Mouse (Mus musculus) erythroblast, embryonic 14.5 days (primary cell): ENCODE measurements around the gene Mlxipl. TPM values are rescaled to one million over a fixed set of nuclear protein-coding genes. Genes with fewer than 3 reads are reported as not detected.

Source experiments
- H3K27me3 ChIP-seq: 2 replicates; pipeline ENCODE4 v1.6.1; 2012; ENCODE audit warnings: inconsistent platforms; ENCODE audit not compliant: control insufficient read depth
- H3K36me3 ChIP-seq: 2 replicates; pipeline ENCODE4 v1.6.1; 2012; ENCODE audit warnings: mild to moderate bottlenecking, inconsistent platforms; ENCODE audit not compliant: control insufficient read depth
- H3K4me1 ChIP-seq: 2 replicates; pipeline ENCODE4 v1.6.1; 2012; ENCODE audit warnings: inconsistent platforms; ENCODE audit not compliant: control insufficient read depth
- H3K4me3 ChIP-seq: replicated peaks from 2 replicates; pipeline ENCODE3; 2012; ENCODE audit warnings: moderate library complexity, mild to moderate bottlenecking, inconsistent platforms
- H3K9me3 ChIP-seq: 2 replicates; pipeline ENCODE4 v1.6.1; 2012; ENCODE audit warnings: low read length, inconsistent platforms, mixed read lengths; ENCODE audit not compliant: control insufficient read depth
- GATA1 ChIP-seq: IDR thresholded peaks from 2 replicates; pipeline ENCODE4 v1.6.1; 2012; ENCODE audit warnings: low read length, inconsistent platforms, mixed read lengths
- TAL1 ChIP-seq: IDR thresholded peaks from 3 replicates; pipeline ENCODE4 v1.6.1; 2012; ENCODE audit warnings: low read length, inconsistent platforms, mixed read lengths
- polyA plus RNA-seq: library from polyadenylated mRNA; stranded (reverse); fragments of >175 nt; gene quantifications from 2 replicates; pipeline ENCODE4 v1.2.3, GENCODE M21; 2012

The Mlxipl gene
- polyA plus RNA-seq, 1 experiment: 0.03 TPM

DNA sequence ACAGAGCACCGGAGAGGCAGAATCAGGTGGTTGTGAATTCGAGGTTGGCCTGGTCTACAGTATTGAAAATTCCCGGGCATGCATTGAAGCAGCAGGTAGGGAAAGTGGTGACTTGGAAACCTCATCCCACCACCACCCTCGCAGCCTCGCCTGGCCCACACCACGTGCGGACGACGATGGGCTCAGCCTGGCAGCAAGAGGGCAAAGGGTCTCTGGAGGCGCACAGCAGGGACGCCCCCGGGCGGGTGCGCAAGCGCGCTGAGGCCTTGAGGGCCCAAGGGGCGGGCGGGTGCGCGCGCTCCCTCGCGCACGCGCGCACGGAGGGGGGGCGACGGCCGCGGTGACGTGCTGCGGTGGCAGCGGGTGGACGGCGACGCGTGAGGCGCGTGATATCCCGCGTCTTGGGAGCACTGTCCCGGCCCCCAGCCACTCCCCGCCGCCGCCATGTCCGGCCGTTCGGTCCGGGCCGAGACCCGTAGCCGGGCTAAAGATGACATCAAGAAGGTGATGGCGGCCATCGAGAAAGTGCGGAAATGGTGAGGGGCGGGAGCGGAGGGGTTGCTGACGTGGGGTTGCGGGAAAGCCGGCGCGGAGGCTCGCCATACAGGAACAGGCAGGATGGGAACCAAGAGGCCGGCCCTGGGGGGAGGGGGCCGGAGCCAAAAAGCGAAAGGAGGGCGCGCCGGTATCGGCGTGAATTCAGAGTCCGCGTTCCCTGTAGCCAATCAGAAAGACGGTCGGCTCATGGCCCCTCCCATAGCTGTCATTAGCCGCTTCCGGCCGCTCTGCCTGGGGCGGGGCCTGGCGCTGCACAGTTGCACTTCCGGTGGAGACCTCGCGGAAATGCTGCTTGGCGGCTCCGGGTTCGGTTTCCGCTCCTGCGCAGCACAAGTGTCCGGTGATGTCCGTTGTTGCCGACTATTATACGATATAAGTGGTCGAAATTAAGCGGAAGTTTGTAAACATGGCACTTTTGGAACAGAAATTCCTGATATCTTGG, 78.7 kb downstream of the Mlxipl start, which contains the start of gene Bcl7b:
Bcl7b (plus strand) TSS at position 221 of the 1,000 bp plus-strand sequence.
- H3K36me3 ChIP-seq: peaks cover 38% of the 10 kb centered on the region
- H3K27me3 ChIP-seq: no peaks in the 10 kb centered on the region
- peaks cover 40% of the 10 kb centered on the region for H3K4me1 ChIP-seq
- no peaks in the 10 kb centered on the region for H3K9me3 ChIP-seq
- TF ChIP-seq GATA1: no peak
- no peak for TF ChIP-seq TAL1
- H3K4me3 ChIP-seq: peak within 1 kb of the TSS; percentile 95

DNA sequence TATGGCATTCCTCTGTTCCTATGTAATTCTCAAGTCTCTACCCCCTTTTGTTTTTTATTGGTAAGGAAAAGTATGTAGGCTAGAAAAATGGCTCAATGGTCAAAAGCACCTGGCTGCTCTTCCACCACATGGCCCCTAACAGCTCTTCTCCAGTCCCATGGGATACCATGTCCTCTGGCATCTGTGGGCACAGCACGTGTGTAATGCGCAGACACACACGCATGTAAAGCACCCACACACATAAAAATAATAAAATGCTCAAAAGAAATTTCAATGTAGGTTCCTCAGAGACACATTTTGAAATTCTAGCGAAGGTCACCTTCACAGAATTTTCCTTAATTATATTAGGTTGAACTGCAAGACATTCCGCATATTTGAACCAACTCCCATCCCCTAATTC, 79.8 kb downstream of the Mlxipl start:
- peak overlapping the region; percentile 95 for H3K4me3 ChIP-seq
- no peak for TF ChIP-seq TAL1
- no peak for TF ChIP-seq GATA1

DNA sequence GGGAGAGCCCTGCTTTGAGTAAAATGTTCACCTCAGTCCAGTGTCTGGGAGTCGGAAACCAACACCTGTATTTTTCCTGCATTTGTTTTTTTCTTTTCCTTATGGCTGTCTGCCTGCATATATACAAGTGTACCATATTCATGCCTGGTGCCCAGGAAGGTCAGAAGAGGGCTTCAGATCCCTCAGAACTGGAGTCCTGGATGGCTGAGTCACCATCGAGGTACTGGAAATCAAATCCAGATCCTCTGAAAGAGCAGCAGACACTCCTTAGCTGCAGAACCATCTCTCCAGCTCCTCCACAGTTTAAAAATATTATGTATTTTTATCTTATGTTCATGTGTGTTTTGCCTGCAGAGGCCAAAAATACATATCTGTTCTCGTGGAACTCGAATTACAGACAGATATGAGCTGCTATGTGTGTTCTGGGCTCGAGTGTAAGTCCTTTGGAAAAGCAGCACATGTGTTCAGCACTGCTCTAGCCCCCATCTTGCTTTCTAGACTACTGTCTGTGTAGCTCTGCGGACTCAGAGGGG, 82.1 kb downstream of the Mlxipl start:
- H3K36me3 ChIP-seq: peaks cover 68% of the 10 kb centered on the region
- H3K4me3 ChIP-seq: no peak overlapping the region
- TF ChIP-seq TAL1 (no peak), GATA1 (no peak)
- no peaks in the 10 kb centered on the region for H3K27me3 ChIP-seq
- H3K4me1 ChIP-seq: peaks cover 40% of the 10 kb centered on the region
- H3K9me3 ChIP-seq: no peaks in the 10 kb centered on the region

More for the DNA sequence above, 79.8 kb downstream of the Mlxipl start:
- Histone ChIP-seq H3K4me1 (peaks cover 40% of the 10 kb centered on the region), H3K9me3 (no peaks in the 10 kb centered on the region), H3K27me3 (no peaks in the 10 kb centered on the region), H3K36me3 (peaks cover 47% of the 10 kb centered on the region)

DNA sequence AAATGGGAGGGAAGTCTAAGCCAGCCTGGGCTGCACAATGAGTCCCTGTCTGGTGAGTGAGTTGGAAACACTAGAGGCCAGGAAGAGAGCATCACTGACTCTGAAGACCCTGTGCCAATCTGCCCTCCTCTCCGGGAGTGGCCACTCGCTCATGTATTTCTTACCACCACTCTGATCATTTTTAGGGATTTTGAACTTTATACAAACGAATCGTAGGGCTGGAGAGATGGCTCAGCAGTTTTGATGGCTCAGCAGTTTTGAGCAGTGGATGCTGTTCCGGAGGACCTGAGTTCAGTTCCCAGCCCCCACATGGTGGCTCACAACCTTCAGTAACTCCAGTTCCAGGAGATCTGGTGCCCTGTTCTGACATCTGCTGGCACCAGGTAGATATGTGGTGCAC, 83.3 kb downstream of the Mlxipl start:
- H3K27me3 ChIP-seq: no peaks in the 10 kb centered on the region
- peaks cover 81% of the 10 kb centered on the region for H3K36me3 ChIP-seq
- peaks cover 33% of the 10 kb centered on the region for H3K4me1 ChIP-seq
- no peaks in the 10 kb centered on the region for H3K9me3 ChIP-seq
- no peak for TF ChIP-seq TAL1
- TF ChIP-seq GATA1: no peak
- no peak overlapping the region for H3K4me3 ChIP-seq

DNA sequence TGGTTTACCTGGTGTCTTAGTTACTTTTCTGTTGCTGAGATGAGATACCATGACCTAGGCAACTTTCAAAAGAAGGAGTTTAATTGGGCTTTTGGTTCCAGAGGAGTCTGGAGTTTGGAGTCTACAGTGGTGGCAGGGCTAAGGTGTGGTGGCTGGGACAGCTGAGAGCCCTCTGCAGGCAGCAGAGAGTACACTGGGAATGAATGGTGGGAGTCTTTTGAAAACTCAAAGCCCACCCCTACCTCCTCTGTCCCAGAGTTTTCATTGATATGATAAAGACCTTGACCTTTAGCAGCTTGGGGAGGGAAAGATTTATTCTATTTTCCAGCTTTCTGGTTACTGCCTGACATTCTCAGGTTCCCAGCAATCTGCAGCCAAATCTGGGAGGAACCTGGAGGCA, 85.4 kb downstream of the Mlxipl start:
- no peak for TF ChIP-seq TAL1
- TF ChIP-seq GATA1: no peak
- Histone ChIP-seq H3K36me3 (peaks cover 97% of the 10 kb centered on the region), H3K9me3 (no peaks in the 10 kb centered on the region), H3K4me1 (peaks cover 20% of the 10 kb centered on the region), H3K4me3 (no peak overlapping the region), H3K27me3 (no peaks in the 10 kb centered on the region)

DNA sequence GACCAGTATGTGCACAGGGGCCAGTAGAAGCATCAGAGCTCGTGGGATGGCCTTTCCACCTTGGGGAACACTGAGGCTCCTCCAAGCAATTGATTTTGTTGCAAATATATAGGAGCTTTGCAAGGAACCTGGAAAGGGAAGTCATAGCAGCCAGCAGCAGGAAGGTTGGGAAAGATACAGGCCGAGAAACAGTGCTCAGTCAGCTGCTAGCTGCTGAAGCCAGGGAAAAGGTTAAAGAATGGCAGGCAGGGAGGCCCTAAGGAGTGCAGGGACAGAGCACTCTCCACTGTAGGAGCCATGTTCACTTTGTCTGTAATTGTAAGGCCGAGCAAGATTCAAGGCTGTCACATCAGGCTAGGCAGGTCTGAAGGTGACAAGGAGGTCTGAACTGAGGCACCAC, 88.8 kb downstream of the Mlxipl start:
- Histone ChIP-seq H3K4me1 (no peaks in the 10 kb centered on the region; the same call in 1 of the 2 replicates), H3K9me3 (no peaks in the 10 kb centered on the region), H3K4me3 (no peak overlapping the region), H3K27me3 (no peaks in the 10 kb centered on the region), H3K36me3 (peaks cover 96% of the 10 kb centered on the region)
- TF ChIP-seq GATA1: no peak
- no peak for TF ChIP-seq TAL1

DNA sequence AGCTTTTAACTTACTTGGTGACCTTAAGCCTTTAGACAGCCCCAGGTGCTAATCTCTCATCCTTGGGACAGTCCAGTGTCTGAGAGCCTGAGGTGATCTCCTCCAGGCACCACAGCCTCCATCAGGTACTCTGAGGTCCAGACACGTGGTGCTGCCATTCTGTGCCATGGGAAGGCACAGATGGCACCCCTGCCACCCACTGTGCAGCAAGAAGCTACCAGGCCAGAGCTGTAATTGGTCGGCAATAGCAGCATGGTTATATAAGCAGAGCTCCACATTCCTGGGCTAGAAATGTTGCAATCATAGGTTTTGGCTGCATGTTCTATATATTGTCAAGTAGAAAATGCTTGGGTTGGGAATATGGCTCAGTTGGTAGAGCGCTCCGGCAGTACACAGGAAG, 89.3 kb downstream of the Mlxipl start:
- H3K36me3 ChIP-seq: peaks cover 92% of the 10 kb centered on the region

DNA sequence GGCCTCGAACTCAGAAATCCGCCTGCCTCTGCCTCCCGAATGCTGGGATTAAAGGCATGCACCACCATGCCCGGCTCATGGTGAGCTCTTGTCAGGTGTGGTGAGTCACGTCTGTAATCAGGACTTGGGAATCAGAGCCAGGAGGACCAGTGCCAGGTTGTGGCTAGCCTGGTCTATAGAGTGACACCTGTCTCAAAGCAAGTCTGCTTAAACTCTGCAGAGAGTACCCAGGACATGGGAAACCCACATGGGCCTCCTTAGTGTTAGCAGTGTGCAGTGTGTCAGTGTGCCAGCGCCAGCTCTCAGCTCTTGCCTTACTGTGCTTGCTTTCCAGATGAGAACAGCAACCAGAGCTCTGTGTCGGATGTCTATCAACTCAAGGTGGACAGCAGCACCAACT, 89.9 kb downstream of the Mlxipl start:
- Histone ChIP-seq H3K36me3 (peaks cover 86% of the 10 kb centered on the region), H3K4me1 (no peaks in the 10 kb centered on the region; the same call in 1 of the 2 replicates), H3K27me3 (no peaks in the 10 kb centered on the region), H3K4me3 (no peak overlapping the region), H3K9me3 (no peaks in the 10 kb centered on the region)
- no peak for TF ChIP-seq GATA1
- TF ChIP-seq TAL1: no peak

More for the DNA sequence above, 89.3 kb downstream of the Mlxipl start:
- TF ChIP-seq TAL1 (no peak), GATA1 (no peak)
- H3K9me3 ChIP-seq: no peaks in the 10 kb centered on the region
- no peaks in the 10 kb centered on the region for H3K27me3 ChIP-seq
- no peak overlapping the region for H3K4me3 ChIP-seq
- no peaks in the 10 kb centered on the region; the same call in 1 of the 2 replicates for H3K4me1 ChIP-seq

DNA sequence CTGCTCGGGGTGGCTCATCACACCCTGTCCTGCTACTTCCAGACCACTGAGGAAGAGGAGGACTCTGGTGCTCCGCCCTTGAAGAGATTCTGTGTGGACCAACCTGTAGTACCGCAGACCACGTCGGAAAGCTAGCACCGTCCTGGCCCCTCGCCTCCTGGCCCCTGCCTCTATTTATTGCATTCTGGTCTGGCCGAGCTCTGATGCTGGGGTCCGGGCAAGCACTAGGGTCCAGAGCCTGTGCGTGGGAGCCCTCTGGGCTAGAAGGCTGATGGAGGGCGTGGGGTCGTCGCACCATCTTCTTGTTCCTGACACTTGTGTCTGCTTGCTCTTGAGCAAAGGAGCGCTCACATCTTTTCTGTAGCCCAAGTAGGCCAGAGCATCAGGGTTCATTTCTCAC, 91.1 kb downstream of the Mlxipl start:
- Histone ChIP-seq H3K27me3 (no peaks in the 10 kb centered on the region), H3K36me3 (peaks cover 75% of the 10 kb centered on the region), H3K4me1 (peaks cover 8% of the 10 kb centered on the region), H3K9me3 (no peaks in the 10 kb centered on the region), H3K4me3 (no peak overlapping the region)
- TF ChIP-seq TAL1: no peak
- no peak for TF ChIP-seq GATA1
